Mouse (Mus musculus) forebrain, embryonic 10.5 days (tissue): ENCODE measurements around the gene Gstt2. TPM values are rescaled to one million over a fixed set of nuclear protein-coding genes. Genes with fewer than 3 reads are reported as not detected.

ENCODE experiments used
- DNase-seq: peaks from one replicate; pipeline ENCODE4 v3.0.0-alpha.2; 2017; ENCODE audit warnings: low spot score; ENCODE audit errors: extremely low spot score
- H3K27ac ChIP-seq: fragments of 300-500 bp; sonication (generic); 2 replicates; pipeline ENCODE4 v1.5.1; 2016; ENCODE audit warnings: mild to moderate bottlenecking
- H3K27me3 ChIP-seq: fragments of 300-500 bp; sonication (generic); 2 replicates; pipeline ENCODE4 v1.6.1; 2016; ENCODE audit warnings: mild to moderate bottlenecking; ENCODE audit not compliant: poor library complexity, severe bottlenecking
- H3K36me3 ChIP-seq: fragments of 300-500 bp; sonication (generic); replicated peaks from 2 replicates; pipeline ENCODE4 v1.6.1; 2016; ENCODE audit warnings: mild to moderate bottlenecking, moderate library complexity
- H3K4me1 ChIP-seq: fragments of 300-500 bp; sonication (generic); 2 replicates; pipeline ENCODE4 v1.6.1; 2016
- H3K4me3 ChIP-seq: fragments of 300-500 bp; sonication (generic); 2 replicates; pipeline ENCODE4 v1.5.1; 2016; ENCODE audit warnings: mild to moderate bottlenecking, moderate library complexity
- H3K9me3 ChIP-seq: fragments of 300-500 bp; sonication (generic); 2 replicates; pipeline ENCODE4 v1.6.1; 2016; ENCODE audit warnings: mild to moderate bottlenecking, moderate library complexity
- WGBS: fragments of 180-500 bp; shearing (Covaris S2); methylation state at CpG from one replicate; pipeline ENCODE4 v1.1.7; 2016; 5-methylcytosine and 5-hydroxymethylcytosine counted together
- polyA plus RNA-seq: library from polyadenylated mRNA; unstranded; fragments of >200 nt; fragmentation: Nextera tagmentation; extraction: Ambion mirVana; gene quantifications from 2 replicates; pipeline ENCODE4 v1.2.1, GENCODE M21; 2016

Gstt2 gene
- polyA plus RNA-seq, 1 experiment from 2014 or later: 7.3 TPM

DNA sequence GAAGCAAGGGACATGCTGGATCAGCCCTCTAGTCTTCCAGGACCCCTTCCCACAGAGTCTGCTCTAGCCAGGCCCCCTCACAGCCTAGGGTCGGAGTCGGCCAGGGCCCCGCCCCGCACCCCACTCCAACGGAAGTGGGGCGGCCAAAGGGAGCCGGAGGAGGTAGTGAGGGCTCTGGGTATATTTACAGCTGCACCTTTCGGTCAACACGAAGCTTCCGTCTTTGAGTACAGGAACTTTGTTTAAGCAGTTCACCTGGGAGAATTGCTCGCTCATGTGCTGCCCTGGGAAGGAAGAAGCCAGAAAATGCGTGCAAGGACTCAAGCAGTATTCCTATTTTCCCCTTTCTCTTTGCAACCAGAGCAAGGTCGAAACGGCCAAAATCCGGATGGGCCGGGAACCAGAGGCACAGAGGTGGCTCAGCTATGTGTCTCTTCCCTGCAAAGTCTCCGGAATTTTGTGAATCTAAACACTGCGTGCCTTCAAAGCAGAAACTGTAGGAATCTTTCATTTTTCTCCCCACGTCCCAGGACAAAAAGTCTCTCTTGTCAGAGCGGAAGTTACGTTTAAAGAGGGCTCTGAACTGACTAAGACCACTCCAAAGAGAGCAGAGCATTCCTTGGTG lies 3.7 kb downstream of the Gstt2 start:
- no peak for DNase-seq
- H3K27ac ChIP-seq: 0 out of 2 replicates have a peak overlapping the region, but pooled peaks have one; percentile 77
- peaks cover 37% of the 10 kb centered on the region for H3K27me3 ChIP-seq
- no peaks in the 10 kb centered on the region for H3K36me3 ChIP-seq
- no peaks in the 10 kb centered on the region for H3K9me3 ChIP-seq
- 16% methylated on average over 21 of the region's 21 CpGs for WGBS
- peak overlapping the region; percentile 56 for H3K4me3 ChIP-seq
- H3K4me1 ChIP-seq: peaks cover 55% of the 10 kb centered on the region

DNA sequence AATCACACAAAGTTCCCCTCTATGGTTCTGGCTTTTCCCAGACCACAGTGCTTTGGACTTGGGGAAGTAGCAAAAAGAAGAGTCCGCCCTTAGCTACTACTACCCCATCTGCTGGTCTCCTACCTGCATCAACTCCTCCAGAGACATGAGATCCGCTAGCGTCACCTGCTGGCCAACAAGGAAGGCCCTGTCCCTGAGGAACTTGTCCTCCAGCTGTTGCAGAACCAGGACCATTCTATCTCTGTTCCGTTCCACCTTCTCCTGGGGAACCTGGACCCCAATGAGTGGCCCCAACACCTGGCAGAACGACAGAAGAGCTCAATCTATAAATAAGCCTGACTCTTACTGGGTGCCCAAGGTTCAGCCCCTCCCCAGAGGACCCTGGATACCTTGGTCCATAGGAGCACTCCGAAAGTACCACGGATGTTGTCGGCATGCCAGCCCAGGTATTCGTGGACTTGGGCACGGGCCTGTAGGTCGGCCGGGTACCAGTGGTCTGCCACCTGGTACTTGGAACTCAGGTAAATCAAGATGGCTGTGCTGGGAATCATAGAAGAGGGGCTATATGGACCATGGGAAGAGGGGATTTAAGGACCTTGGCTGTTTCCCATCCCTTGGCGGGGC lies 4.8 kb downstream of the Gstt2 start:
- Histone ChIP-seq H3K27ac (no peak overlapping the region), H3K9me3 (no peaks in the 10 kb centered on the region), H3K4me3 (no peak overlapping the region), H3K27me3 (peaks cover 37% of the 10 kb centered on the region), H3K4me1 (peaks cover 43% of the 10 kb centered on the region), H3K36me3 (no peaks in the 10 kb centered on the region)
- no peak for DNase-seq
- WGBS: 70% methylated on average over 13 of the region's 13 CpGs

DNA sequence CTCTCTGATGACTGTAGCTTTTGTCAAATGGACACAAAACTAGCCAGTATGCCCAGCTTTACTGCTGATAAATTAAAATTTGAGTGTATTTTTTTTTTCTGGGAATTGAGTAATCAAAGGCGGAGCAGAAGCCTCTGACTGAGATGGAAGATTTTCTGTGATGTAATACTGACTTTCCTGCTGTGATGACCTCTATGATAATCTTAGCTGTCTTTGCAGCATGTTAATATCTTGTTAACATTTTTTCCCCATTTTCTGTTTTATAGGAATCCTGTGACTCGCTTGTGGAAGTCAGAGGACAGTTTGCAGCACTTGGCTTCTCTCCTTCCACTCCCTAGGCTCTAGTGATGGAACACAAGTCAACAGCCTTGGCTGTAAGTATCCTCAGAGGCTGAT lies 7.0 kb downstream of the Gstt2 start:
- H3K27ac ChIP-seq: no peak overlapping the region
- H3K4me3 ChIP-seq: no peak overlapping the region
- WGBS: 83% methylated on average over 2 of the region's 2 CpGs
- no peaks in the 10 kb centered on the region for H3K36me3 ChIP-seq
- H3K27me3 ChIP-seq: peaks cover 34% of the 10 kb centered on the region
- H3K9me3 ChIP-seq: no peaks in the 10 kb centered on the region
- DNase-seq: no peak
- peaks cover 22% of the 10 kb centered on the region for H3K4me1 ChIP-seq

DNA sequence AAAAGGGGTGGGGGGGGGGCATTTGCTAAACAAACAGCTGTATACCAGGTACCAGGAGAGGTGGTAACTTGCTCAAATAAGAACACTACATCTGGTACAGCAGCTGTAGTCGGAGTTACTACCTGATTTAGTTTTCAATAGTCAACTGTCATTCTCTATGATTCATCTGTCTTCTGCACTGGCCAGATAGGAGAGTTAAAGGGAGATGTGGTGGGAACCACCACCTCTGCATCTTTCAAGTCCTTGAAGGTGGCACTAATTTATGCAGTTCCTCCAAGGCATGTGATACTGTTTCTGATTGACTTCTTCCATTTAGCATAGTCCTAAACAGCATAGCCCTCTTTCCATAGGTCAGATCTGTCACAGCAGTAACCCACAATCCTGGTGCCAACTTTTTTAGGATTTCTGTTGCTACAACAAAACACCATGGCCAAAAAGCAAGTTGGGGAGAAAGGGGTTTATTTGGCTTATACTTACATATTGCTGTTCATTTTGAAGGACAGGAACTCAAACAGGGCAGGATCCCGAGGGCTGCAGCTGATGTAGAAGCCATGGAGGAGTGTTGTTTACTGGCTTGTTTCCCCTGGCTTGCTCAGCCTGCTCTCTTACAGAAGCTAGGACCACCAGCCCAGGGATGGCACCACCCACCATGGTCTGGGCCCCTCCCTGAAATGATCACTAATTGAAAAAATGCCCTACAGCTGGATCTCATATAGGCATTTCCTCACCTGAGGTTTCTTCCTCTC lies 7.5 kb downstream of the Gstt2 start:
- Histone ChIP-seq H3K4me1 (peaks cover 16% of the 10 kb centered on the region), H3K4me3 (no peak overlapping the region), H3K36me3 (no peaks in the 10 kb centered on the region), H3K27me3 (peaks cover 28% of the 10 kb centered on the region), H3K27ac (no peak overlapping the region), H3K9me3 (no peaks in the 10 kb centered on the region)
- no peak for DNase-seq
- WGBS: 80% methylated on average over 2 of the region's 2 CpGs

DNA sequence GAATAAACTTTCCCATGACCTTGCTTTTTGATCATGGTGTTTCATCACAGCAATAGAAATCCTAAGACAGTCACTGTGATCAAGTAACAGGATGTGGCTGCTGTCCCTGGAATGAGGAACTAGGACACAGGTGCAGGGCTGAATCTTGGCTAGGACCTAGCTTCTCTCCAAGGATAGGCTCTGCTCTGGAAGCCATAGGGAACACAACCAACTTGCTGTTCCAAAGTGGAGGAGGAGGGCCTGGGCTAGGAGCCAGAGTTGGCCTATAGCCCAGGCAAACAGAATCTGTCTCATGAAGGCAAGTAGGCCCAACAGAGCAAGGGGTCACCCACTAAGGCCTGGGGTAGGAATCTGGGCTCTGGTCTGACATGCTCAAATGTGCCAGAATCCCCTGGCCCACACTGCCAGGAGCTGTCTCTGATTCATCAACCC lies 8.7 kb downstream of the Gstt2 start:
- H3K36me3 ChIP-seq: no peaks in the 10 kb centered on the region
- H3K4me3 ChIP-seq: no peak overlapping the region
- peaks cover 5% of the 10 kb centered on the region for H3K4me1 ChIP-seq
- H3K27me3 ChIP-seq: peaks cover 17% of the 10 kb centered on the region
- no peak overlapping the region for H3K27ac ChIP-seq
- peaks cover under 1% of the 10 kb centered on the region; the same call in 1 of the 2 replicates for H3K9me3 ChIP-seq
- DNase-seq: no peak

DNA sequence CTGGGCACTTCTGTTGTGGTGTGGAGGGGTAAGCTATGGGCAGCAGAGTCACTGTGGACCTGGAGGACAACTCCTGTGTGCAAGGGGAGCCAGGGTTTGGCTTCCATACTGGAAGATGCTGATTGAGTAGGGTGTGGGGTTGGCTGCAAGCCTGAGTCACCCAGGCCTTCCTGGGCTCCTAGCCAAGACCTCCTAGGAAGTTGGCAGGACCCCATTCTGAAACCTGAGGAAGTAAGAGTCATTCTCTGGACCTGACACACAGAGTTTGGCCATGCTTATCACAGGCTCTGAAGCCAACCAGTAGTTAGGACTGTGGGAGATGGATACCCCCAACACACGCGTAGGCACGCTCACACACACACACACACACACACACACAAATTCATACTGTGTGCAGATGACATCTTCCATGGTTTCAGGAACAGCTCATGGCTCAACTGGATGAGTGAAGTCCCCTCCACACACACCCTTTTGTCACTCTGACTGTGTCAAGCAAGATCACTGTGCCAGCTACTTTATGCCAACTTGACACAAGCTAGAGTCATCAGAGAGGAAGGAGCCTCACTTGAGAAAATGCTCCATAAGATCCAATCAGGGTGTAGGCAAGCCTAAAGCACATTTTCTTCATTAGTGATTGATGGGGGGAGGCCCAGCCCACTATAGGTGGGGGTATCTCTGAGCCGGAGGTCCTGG lies 9.4 kb downstream of the Gstt2 start:
- Histone ChIP-seq H3K27me3 (peaks cover 9% of the 10 kb centered on the region), H3K27ac (no peak overlapping the region), H3K36me3 (no peaks in the 10 kb centered on the region), H3K4me3 (no peak overlapping the region), H3K9me3 (peaks cover 8% of the 10 kb centered on the region; the same call in 1 of the 2 replicates), H3K4me1 (no peaks in the 10 kb centered on the region)
- no peak for DNase-seq
- WGBS: 95% methylated on average over 4 of the region's 4 CpGs

DNA sequence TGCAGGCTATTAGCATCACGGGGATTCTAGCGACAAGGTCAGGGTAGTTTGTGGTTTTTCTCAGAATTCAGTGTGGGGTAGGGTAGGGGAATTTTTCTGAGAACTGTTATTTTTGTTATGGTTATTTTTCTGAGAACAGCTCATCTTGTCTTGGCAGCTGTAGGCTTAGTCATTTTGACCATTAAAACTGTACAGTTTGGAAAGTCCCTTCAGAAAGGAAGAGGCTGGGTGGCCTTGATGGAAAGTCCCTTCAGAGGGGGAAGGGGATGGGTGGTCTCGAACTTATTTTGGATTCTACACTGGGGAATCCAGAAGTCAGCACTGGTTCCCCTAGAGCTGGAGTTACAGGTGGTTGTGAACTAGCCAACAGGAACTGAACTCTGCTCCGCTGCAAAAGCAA lies 12.7 kb downstream of the Gstt2 start:
- H3K36me3 ChIP-seq: no peaks in the 10 kb centered on the region
- no peak overlapping the region for H3K4me3 ChIP-seq
- DNase-seq: no peak
- no peaks in the 10 kb centered on the region for H3K4me1 ChIP-seq
- WGBS: 90% methylated on average over 4 of the region's 4 CpGs
- H3K27me3 ChIP-seq: no peaks in the 10 kb centered on the region
- H3K27ac ChIP-seq: no peak overlapping the region
- peaks cover 8% of the 10 kb centered on the region; the same call in 1 of the 2 replicates for H3K9me3 ChIP-seq

DNA sequence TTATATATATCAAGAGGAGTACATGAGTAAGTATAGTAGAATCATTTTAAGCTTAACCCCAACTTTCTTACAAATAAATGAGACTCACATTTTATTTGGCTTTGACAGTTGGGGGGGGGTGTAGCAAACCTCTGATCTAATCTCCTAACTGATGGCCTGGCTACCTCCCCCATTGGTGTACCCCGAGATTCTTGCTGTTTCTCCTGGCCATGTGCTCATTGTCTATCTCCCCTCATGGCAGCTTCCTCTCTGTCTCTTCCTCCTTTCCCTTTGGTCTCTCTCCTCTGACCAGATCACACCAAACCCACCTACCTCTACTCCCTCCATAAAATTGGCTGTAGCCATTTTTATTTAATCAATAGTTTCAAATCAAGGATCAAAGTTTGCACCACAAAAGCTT lies 13.4 kb downstream of the Gstt2 start:
- Histone ChIP-seq H3K9me3 (peaks cover 8% of the 10 kb centered on the region; the same call in 1 of the 2 replicates), H3K4me3 (no peak overlapping the region), H3K36me3 (no peaks in the 10 kb centered on the region), H3K4me1 (no peaks in the 10 kb centered on the region), H3K27ac (no peak overlapping the region), H3K27me3 (no peaks in the 10 kb centered on the region)
- WGBS: 96% methylated on average over 1 of the region's 1 CpGs
- no peak for DNase-seq

DNA sequence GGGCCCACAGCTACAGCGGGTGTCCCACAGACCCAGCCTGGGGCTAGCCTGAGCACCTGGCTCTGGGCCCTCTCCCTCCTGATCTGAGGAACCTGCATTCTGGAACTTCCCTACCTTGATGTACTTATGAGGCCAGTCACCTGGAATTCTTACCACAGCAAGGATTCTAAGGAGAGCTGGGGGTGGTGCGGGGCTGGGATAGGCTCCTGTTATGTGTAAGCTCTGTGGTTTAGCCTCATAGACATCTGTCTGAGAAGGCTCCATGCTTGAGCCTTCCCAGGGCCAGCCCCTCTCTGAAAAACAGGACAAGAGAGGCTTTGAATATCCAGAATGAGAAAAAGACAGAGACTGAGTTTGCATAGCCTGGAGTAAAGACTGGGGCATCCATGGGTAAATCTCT lies 14.8 kb downstream of the Gstt2 start, which contains the start of gene Gstt4:
Gstt4 (minus strand) TSS at position 101 of the 400 bp plus-strand sequence.
- Histone ChIP-seq H3K9me3 (peaks cover 8% of the 10 kb centered on the region; the same call in 1 of the 2 replicates), H3K27ac (no peak within 1 kb of the TSS), H3K27me3 (no peaks in the 10 kb centered on the region), H3K4me1 (no peaks in the 10 kb centered on the region), H3K4me3 (no peak within 1 kb of the TSS), H3K36me3 (no peaks in the 10 kb centered on the region)
- DNase-seq: no peak
- 93% methylated on average over 2 of the region's 2 CpGs for WGBS

DNA sequence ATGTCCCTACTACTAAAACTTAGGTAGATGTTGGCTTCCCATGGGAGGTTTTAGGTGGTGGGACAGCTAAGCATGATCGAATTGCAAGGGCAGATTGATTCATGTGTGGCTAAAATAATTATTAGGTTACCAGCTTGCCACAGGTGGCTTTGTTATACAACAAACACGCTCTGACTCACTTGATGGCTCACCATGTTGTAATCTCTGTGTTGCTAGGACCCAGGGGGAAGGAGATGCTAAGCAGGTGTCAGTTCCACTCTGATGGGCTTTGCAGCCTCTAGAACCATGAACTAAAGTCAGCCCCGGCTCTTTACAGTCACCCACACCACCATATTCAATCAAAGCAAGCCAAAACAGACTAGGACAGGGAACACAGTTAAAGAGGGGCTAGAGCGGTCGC lies 17.3 kb downstream of the Gstt2 start:
- Histone ChIP-seq H3K4me1 (no peaks in the 10 kb centered on the region), H3K36me3 (no peaks in the 10 kb centered on the region), H3K27ac (no peak overlapping the region), H3K4me3 (no peak overlapping the region), H3K9me3 (peaks cover 8% of the 10 kb centered on the region; the same call in 1 of the 2 replicates), H3K27me3 (no peaks in the 10 kb centered on the region)
- no peak for DNase-seq
- WGBS: 91% methylated on average over 5 of the region's 5 CpGs

DNA sequence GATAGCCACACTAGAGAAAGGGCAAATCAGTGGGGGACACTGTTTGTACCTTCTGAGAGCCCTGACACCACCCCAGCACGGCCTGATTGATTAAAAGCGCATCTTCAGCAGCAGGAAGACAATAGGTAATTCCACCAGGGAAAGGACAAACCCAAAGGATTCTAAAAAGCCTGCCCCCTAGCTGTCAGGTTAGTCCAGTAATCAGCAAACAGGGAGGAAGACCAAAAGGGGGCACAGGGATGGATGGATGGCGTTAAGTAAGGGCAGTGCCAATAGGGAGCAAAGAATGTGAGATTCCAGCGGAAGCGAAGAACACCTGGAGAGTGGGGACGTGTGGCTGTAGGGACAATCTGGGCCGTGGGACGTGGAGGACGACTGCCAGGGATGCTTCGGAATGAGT lies 18.6 kb downstream of the Gstt2 start:
- Histone ChIP-seq H3K36me3 (no peaks in the 10 kb centered on the region), H3K9me3 (peaks cover 8% of the 10 kb centered on the region; the same call in 1 of the 2 replicates), H3K4me1 (no peaks in the 10 kb centered on the region), H3K27ac (no peak overlapping the region), H3K27me3 (no peaks in the 10 kb centered on the region), H3K4me3 (no peak overlapping the region)
- no peak for DNase-seq
- 58% methylated on average over 10 of the region's 10 CpGs for WGBS

DNA sequence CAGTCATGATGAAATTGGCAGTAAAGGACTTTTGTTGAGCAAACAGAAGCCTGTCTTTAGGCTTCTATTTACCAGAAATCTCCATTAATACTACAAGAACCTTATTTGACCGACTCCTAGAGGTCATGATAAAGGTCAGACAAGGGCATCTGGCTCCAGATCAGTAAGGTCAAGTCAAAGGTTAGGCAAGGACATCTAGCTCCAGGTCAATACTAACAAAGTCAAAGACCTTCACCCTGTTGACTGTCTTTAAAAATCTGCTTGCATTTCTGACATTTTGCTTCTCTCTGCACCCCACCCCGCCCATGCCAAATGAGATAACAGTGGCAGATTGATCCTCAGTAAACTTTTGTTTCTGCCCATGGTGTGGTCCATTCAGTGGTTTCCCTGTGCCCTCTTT lies 33.0 kb downstream of the Gstt2 start:
- H3K27me3 ChIP-seq: 0 out of 2 replicates have a peak, but pooled peaks cover 5% of the 10 kb centered on the region
- no peaks in the 10 kb centered on the region for H3K36me3 ChIP-seq
- no peaks in the 10 kb centered on the region for H3K9me3 ChIP-seq
- no peaks in the 10 kb centered on the region for H3K4me1 ChIP-seq
- DNase-seq: no peak
- WGBS: 71% methylated on average over 2 of the region's 2 CpGs
- H3K4me3 ChIP-seq: no peak overlapping the region
- H3K27ac ChIP-seq: no peak overlapping the region
